Mouse (Mus musculus): ENCODE data around the gene Slc44a2. TPM values are rescaled to one million over a fixed set of nuclear protein-coding genes. Genes with fewer than 3 reads are reported as not detected.

Slc44a2 gene
- polyA plus RNA-seq, 1 experiment: 67.7 TPM

GRCm38 (mm10) chr9:21329699-21330289, 9.3 kb downstream of the Slc44a2 start:
- Histone ChIP-seq H3K27ac (ENCODE audit: insufficient read depth, low read length) (no peak overlapping the region), H3K4me1 (ENCODE audit: control insufficient read depth, insufficient read depth, low read length) (no peaks in the 10 kb centered on the region; the same call in 1 of the 2 replicates), H3K27me3 (ENCODE audit: control insufficient read depth, insufficient read depth, low read length) (no peaks in the 10 kb centered on the region), H3K4me3 (replicated peaks; ENCODE audit: insufficient read depth, low read depth, low read length) (no peak overlapping the region)
- TF ChIP-seq CTCF (IDR thresholded peaks at IDR 0.05; ENCODE audit: borderline replicate concordance, insufficient read depth, low read depth, low read length) (no peak), POLR2A (IDR thresholded peaks at IDR 0.05; ENCODE audit: borderline replicate concordance, insufficient read depth, low read length) (no peak)
- 90% methylated on average over 10 of the region's 10 CpGs for WGBS
- DNase-seq: no peak

- Histone ChIP-seq H3K4me1 (ENCODE audit: control insufficient read depth, insufficient read depth, low read length) (no peaks in the 10 kb centered on the region; the same call in 1 of the 2 replicates), H3K27me3 (ENCODE audit: control insufficient read depth, insufficient read depth, low read length) (no peaks in the 10 kb centered on the region), H3K27ac (ENCODE audit: insufficient read depth, low read length) (no peak overlapping the region), H3K4me3 (replicated peaks; ENCODE audit: insufficient read depth, low read depth, low read length) (no peak overlapping the region)
- TF ChIP-seq CTCF (IDR thresholded peaks at IDR 0.05; ENCODE audit: borderline replicate concordance, insufficient read depth, low read depth, low read length): no peak
- no peak for TF ChIP-seq POLR2A (IDR thresholded peaks at IDR 0.05; ENCODE audit: borderline replicate concordance, insufficient read depth, low read length)
- no peak for DNase-seq
- WGBS: 87% methylated on average over 12 of the region's 12 CpGs
These were observed 11.1 kb downstream of the Slc44a2 start for GRCm38 (mm10) chr9:21331365-21332140.

DNA sequence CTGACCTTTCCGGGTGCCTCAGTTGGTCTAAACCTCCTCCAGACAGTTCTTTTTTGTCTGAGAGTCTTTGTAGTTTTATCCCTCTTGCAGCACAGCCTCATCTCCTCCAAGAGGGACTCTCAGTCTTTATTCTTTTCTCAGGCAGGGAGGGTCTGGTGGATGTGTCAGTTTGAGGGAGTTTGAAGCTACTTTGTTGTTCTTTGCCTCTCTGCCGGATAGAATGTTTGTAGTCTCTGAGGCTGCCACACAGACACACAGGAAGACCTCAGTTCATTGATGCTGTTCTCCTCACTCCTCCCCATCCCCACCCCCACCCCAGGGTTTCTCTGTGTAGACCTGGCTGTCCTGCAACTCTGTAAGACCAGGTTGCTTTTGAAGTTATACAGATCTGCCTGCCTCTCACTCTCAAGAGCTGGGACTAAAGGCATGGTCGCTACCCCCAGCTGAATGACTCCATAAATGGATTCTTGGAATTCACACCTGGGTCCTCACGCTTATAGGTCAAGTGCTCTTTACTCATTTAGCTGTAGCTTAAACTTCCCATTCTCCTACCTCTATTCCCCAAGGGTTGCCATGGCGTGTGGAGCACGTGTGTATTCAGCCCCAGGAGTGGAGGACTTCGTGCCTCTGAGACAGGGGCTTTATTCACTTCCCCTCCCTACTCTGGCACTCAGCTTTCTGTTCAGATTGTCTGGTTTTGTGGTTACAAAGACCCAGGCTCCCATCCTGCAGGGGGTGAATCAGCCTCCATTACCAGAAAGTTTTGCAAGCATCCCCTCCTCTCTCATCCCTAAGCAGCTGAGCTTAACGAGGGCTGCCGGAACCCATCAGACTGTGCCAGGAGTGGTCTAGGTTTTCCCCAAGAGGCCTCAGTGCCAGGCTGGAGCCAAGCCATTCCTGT, 11.9 kb downstream of the Slc44a2 start:
- Histone ChIP-seq H3K4me3 (replicated peaks; ENCODE audit: insufficient read depth, low read depth, low read length) (no peak overlapping the region), H3K27ac (ENCODE audit: insufficient read depth, low read length) (no peak overlapping the region), H3K4me1 (ENCODE audit: control insufficient read depth, insufficient read depth, low read length) (no peaks in the 10 kb centered on the region; the same call in 1 of the 2 replicates), H3K27me3 (ENCODE audit: control insufficient read depth, insufficient read depth, low read length) (no peaks in the 10 kb centered on the region)
- TF ChIP-seq CTCF (IDR thresholded peaks at IDR 0.05; ENCODE audit: borderline replicate concordance, insufficient read depth, low read depth, low read length) (no peak), POLR2A (IDR thresholded peaks at IDR 0.05; ENCODE audit: borderline replicate concordance, insufficient read depth, low read length) (no peak)
- no peak for DNase-seq
- 38% methylated on average over 9 of the region's 9 CpGs for WGBS

DNA sequence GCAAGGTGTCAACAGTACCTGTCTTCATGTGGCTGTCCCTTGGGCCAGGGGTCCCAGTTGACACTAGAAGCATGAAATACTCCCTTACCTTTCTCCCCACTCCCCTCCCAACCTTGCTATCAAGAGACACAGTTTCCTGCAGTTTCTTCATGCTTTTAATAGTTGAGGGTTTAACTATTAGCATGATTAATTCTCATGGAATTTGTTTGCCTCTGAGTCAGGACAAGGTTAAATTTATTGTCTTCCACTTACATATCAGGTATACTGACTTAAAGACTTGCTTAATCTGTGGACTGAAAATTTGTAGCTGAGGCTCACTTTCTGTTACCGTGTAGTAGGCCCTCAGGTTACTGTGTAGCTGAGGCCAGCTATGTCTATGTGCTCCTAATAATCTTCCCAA, 13.0 kb downstream of the Slc44a2 start:
- WGBS: 98% methylated on average over 1 of the region's 1 CpGs
- Histone ChIP-seq H3K4me3 (replicated peaks; ENCODE audit: insufficient read depth, low read depth, low read length) (no peak overlapping the region), H3K27me3 (ENCODE audit: control insufficient read depth, insufficient read depth, low read length) (no peaks in the 10 kb centered on the region), H3K27ac (ENCODE audit: insufficient read depth, low read length) (no peak overlapping the region), H3K4me1 (ENCODE audit: control insufficient read depth, insufficient read depth, low read length) (no peaks in the 10 kb centered on the region; the same call in 1 of the 2 replicates)
- TF ChIP-seq CTCF (IDR thresholded peaks at IDR 0.05; ENCODE audit: borderline replicate concordance, insufficient read depth, low read depth, low read length): no peak
- TF ChIP-seq POLR2A (IDR thresholded peaks at IDR 0.05; ENCODE audit: borderline replicate concordance, insufficient read depth, low read length): no peak
- no peak for DNase-seq

GRCm38 (mm10) chr9:21334747-21335146, 14.2 kb downstream of the Slc44a2 start:
- Histone ChIP-seq H3K27me3 (ENCODE audit: control insufficient read depth, insufficient read depth, low read length) (no peaks in the 10 kb centered on the region), H3K4me1 (ENCODE audit: control insufficient read depth, insufficient read depth, low read length) (no peaks in the 10 kb centered on the region; the same call in 1 of the 2 replicates)
- TF ChIP-seq CTCF (IDR thresholded peaks at IDR 0.05; ENCODE audit: borderline replicate concordance, insufficient read depth, low read depth, low read length): no peak
- TF ChIP-seq POLR2A (IDR thresholded peaks at IDR 0.05; ENCODE audit: borderline replicate concordance, insufficient read depth, low read length): no peak

GRCm38 (mm10) chr9:21335391-21335790, 14.9 kb downstream of the Slc44a2 start:
- no peak overlapping the region for H3K4me3 ChIP-seq (replicated peaks; ENCODE audit: insufficient read depth, low read depth, low read length)
- no peaks in the 10 kb centered on the region; the same call in 1 of the 2 replicates for H3K4me1 ChIP-seq (ENCODE audit: control insufficient read depth, insufficient read depth, low read length)
- TF ChIP-seq POLR2A (IDR thresholded peaks at IDR 0.05; ENCODE audit: borderline replicate concordance, insufficient read depth, low read length): no peak
- no peak overlapping the region for H3K27ac ChIP-seq (ENCODE audit: insufficient read depth, low read length)
- no peaks in the 10 kb centered on the region for H3K27me3 ChIP-seq (ENCODE audit: control insufficient read depth, insufficient read depth, low read length)
- DNase-seq: no peak
- 90% methylated on average over 4 of the region's 4 CpGs for WGBS

More at GRCm38 (mm10) chr9:21334747-21335146, 14.2 kb downstream of the Slc44a2 start:
- Histone ChIP-seq H3K27ac (ENCODE audit: insufficient read depth, low read length) (no peak overlapping the region), H3K4me3 (replicated peaks; ENCODE audit: insufficient read depth, low read depth, low read length) (no peak overlapping the region)
- DNase-seq: no peak

GRCm38 (mm10) chr9:21336491-21336890, 16.0 kb downstream of the Slc44a2 start:
- no peak overlapping the region for H3K4me3 ChIP-seq (replicated peaks; ENCODE audit: insufficient read depth, low read depth, low read length)
- 74% methylated on average over 8 of the region's 8 CpGs for WGBS
- H3K27me3 ChIP-seq (ENCODE audit: control insufficient read depth, insufficient read depth, low read length): no peaks in the 10 kb centered on the region
- TF ChIP-seq CTCF (IDR thresholded peaks at IDR 0.05; ENCODE audit: borderline replicate concordance, insufficient read depth, low read depth, low read length) (no peak), POLR2A (IDR thresholded peaks at IDR 0.05; ENCODE audit: borderline replicate concordance, insufficient read depth, low read length) (no peak)
- H3K27ac ChIP-seq (ENCODE audit: insufficient read depth, low read length): no peak overlapping the region
- H3K4me1 ChIP-seq (ENCODE audit: control insufficient read depth, insufficient read depth, low read length): no peaks in the 10 kb centered on the region; the same call in 1 of the 2 replicates
- no peak for DNase-seq

All from cerebellum, adult 2 months (tissue).